In the genomic region with DNA sequence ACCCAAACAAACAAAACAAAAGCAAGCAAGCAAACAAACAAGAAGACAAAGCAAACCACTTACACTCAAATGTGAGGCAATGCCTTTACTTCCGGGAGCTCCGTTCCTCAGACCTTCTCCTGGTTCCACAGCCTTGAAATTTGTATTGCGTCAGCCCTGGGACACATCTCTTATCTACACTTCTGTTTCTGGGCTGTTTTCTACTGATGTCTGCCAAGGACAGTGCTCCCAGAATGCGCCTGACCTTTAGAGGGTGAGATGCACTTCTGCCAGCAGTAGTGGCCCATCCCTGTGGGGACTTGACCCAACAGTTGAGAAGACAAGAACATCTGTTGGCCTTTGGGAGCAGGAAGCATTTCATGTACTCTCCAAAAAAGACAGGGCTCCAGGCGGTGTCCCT, we compare ENCODE assay signal across 12 mouse cellular contexts.
A peak's percentile ranks its signal among the peaks of the same experiment; 100 is the strongest.
DNase-seq lines count a peak whose midpoint lies in the region; ATAC-seq and TF ChIP-seq lines count a peak whose summit lies in the region.
"Had no signal": no experiment of that assay in that cellular context is flagged by ENCODE, and none has a peak within 500 bp of the region (broad histone marks: within the 10 kb centered on the region; RNA-seq: fewer than 3 reads in every experiment).

No protein-coding gene starts in this region.

- H3K9ac ChIP-seq in MEL (ENCODE audit: control insufficient read depth, low read depth, low read length, poor library complexity, severe bottlenecking) = peak overlapping the region; percentile 50
- H3K9ac ChIP-seq in liver, embryonic 12.5 days = peak overlapping the region; percentile 82
- H3K9ac ChIP-seq: forebrain, embryonic 15.5 days had no signal

- DNase-seq in MEL (ENCODE audit: low read depth, low spot score) = peak; percentile 85
- peak; percentile 90 to 95 for DNase-seq in adrenal gland, adult (ENCODE audit: inconsistent age in 2 of 2, low spot score in 1 of 2)
- DNase-seq in cerebellum, adult 11-12 months = no peak
- DNase-seq in gastrocnemius, postnatal 14 days = no peak
- DNase-seq in layer of hippocampus, adult 9-11 months = no peak
- DNase-seq: cerebellum, adult 9-11 months; right cerebral cortex, postnatal 25 days had no signal

- no peak for TF ChIP-seq CTCF in MEL (IDR thresholded peaks at IDR 0.05 in 2 of 3, conservative IDR thresholded peaks at IDR 0.05 in 1 of 3; ENCODE audit: control insufficient read depth in 1 of 3, insufficient read depth in 1 of 3, low read depth in 2 of 3, low read length in 3 of 3, poor library complexity in 1 of 3, severe bottlenecking in 1 of 3)

- TF ChIP-seq RAD21 in MEL (IDR thresholded peaks at IDR 0.05; ENCODE audit: low read depth, low read length) = no peak

- peak overlapping the region; percentile 95 for H3K27ac ChIP-seq in MEL (ENCODE audit: control insufficient read depth, low read depth, low read length)
- peak overlapping the region; percentile 98 for H3K27ac ChIP-seq in liver, embryonic 12.5 days
- H3K27ac ChIP-seq: forebrain, embryonic 15.5 days had no signal

- H3K36me3 ChIP-seq in MEL (ENCODE audit: control insufficient read depth in 1 of 2, insufficient read depth in 2 of 2, low read length in 2 of 2) = peaks cover 0 to 31% of the 10 kb centered on the region in 2 experiments; a peak in 2 of 4 replicates
- H3K36me3 ChIP-seq in liver, embryonic 12.5 days = no peaks in the 10 kb centered on the region
- H3K36me3 ChIP-seq: forebrain, embryonic 15.5 days had no signal

- peaks cover 6 to 29% of the 10 kb centered on the region in 2 experiments for H3K4me1 ChIP-seq in MEL (ENCODE audit: control insufficient read depth in 1 of 2, insufficient read depth in 2 of 2, low read length in 2 of 2)
- H3K4me1 ChIP-seq in liver, embryonic 12.5 days = peaks cover 56% of the 10 kb centered on the region
- H3K4me1 ChIP-seq: forebrain, embryonic 15.5 days had no signal

- TF ChIP-seq POLR2A in MEL (IDR thresholded peaks at IDR 0.05; ENCODE audit: control insufficient read depth in 1 of 2, insufficient read depth in 1 of 2, low read depth in 1 of 2, low read length in 2 of 2, poor library complexity in 1 of 2) = 0 out of 4 replicates have a peak, but pooled peaks of 1 of the 2 experiments have one; percentile 27

- intact Hi-C loops in gastrocnemius, postnatal 14 days (cut with DNase I; ENCODE audit: low total_unique reads) = no loop called here

- TF ChIP-seq EP300 in MEL (IDR thresholded peaks at IDR 0.05; ENCODE audit: low read depth in 1 of 2, low read length in 2 of 2) = peak in 1 of 2 experiments; percentile 62; a peak in 1 of 4 replicates

- H3K9me3 ChIP-seq in MEL (replicated peaks; ENCODE audit: insufficient read depth, low read length) = no peaks in the 10 kb centered on the region
- H3K9me3 ChIP-seq in liver, embryonic 12.5 days (replicated peaks) = no peaks in the 10 kb centered on the region
- H3K9me3 ChIP-seq: forebrain, embryonic 15.5 days had no signal

- ATAC-seq in granulocyte monocyte progenitor cell, adult 5-6 weeks (replicated peaks; ENCODE audit: poor library complexity, severe bottlenecking) = peak; percentile 88
- peak; percentile 87 for ATAC-seq in liver, embryonic 12.5 days
- ATAC-seq in frontal cortex, adult (ENCODE audit: low TSS enrichment) = no peak
- ATAC-seq: forebrain, embryonic 15.5 days; hindbrain, embryonic 16.5 days had no signal

- no peaks in the 10 kb centered on the region for H3K27me3 ChIP-seq in MEL (ENCODE audit: control insufficient read depth in 1 of 2, insufficient read depth in 2 of 2, low read length in 2 of 2)
- no peaks in the 10 kb centered on the region for H3K27me3 ChIP-seq in liver, embryonic 12.5 days (replicated peaks)
- H3K27me3 ChIP-seq: forebrain, embryonic 15.5 days had no signal

- H3K4me3 ChIP-seq in MEL (ENCODE audit: control insufficient read depth in 1 of 2, insufficient read depth in 1 of 2, low read depth in 2 of 2, low read length in 2 of 2) = peak overlapping the region; percentile 24 to 35
- H3K4me3 ChIP-seq in liver, embryonic 12.5 days = peak overlapping the region; percentile 63
- H3K4me3 ChIP-seq: forebrain, embryonic 15.5 days had no signal

- 11% methylated on average over 5 of the region's 5 CpGs for WGBS in liver, embryonic 12.5 days (ENCODE audit: insufficient replicate concordance)

- H3K79me2 ChIP-seq in MEL (ENCODE audit: control insufficient read depth, insufficient read depth, low read length, poor library complexity) = no peaks in the 10 kb centered on the region

- H3K4me2 ChIP-seq in liver, embryonic 12.5 days = peak overlapping the region; percentile 71
- H3K4me2 ChIP-seq: forebrain, embryonic 15.5 days had no signal

TF ChIP-seq in MEL, 35 proteins besides CTCF, POLR2A, EP300 and RAD21:
- TF ChIP-seq USF1 (IDR thresholded peaks at IDR 0.05; ENCODE audit: low read depth, low read length) (no peak), RCOR1 (IDR thresholded peaks at IDR 0.05; ENCODE audit: low read depth, low read length) (peak; percentile 54), ETS1 (IDR thresholded peaks at IDR 0.05; ENCODE audit: low read depth, low read length) (peak; percentile 92), NRF1 (IDR thresholded peaks at IDR 0.05; ENCODE audit: insufficient read depth, low read depth, low read length, poor library complexity, severe bottlenecking) (no peak), SIN3A (IDR thresholded peaks at IDR 0.05; ENCODE audit: low read length) (no peak), TCF12 (IDR thresholded peaks at IDR 0.05; ENCODE audit: low read depth, low read length) (peak; percentile 73), ZMIZ1 (IDR thresholded peaks at IDR 0.05; ENCODE audit: low read depth, low read length) (no peak), KAT2A (conservative IDR thresholded peaks at IDR 0.05; ENCODE audit: low read depth, low read length) (no peak), MAZ (IDR thresholded peaks at IDR 0.05; ENCODE audit: low read depth, low read length) (no peak), BHLHE40 (IDR thresholded peaks at IDR 0.05; ENCODE audit: borderline replicate concordance, low read depth, low read length) (no peak), POLR2AphosphoS2 (IDR thresholded peaks at IDR 0.05; ENCODE audit: low read length) (no peak), GATA1 (IDR thresholded peaks at IDR 0.05; ENCODE audit: low read depth, low read length) (peak; percentile 78), ELF1 (IDR thresholded peaks at IDR 0.05; ENCODE audit: low read depth, low read length) (peak; percentile 76), TAL1 (IDR thresholded peaks at IDR 0.05; ENCODE audit: low read length) (peak; percentile 24; the same call in 1 of the 2 replicates)

Comparison
In these comparisons a context has a peak if more than half of its experiments do, and no peak if none do; other contexts are left out.
1. DNase-seq: peak in MEL (single experiment) and adrenal gland, adult (2 of 2); none in cerebellum, adult 11-12 months (single experiment), gastrocnemius, postnatal 14 days (single experiment) and layer of hippocampus, adult 9-11 months (single experiment).